Mouse (Mus musculus) frontal cortex, adult 2 months (tissue): ENCODE data around the gene Abcc12. TPM values are rescaled to one million over a fixed set of nuclear protein-coding genes. Genes with fewer than 3 reads are reported as not detected.

ENCODE experiments used
- DNase-seq, 2 experiments: peaks; one replicate each; pipeline ENCODE4 v3.0.0; 2022; ENCODE audit warnings: low spot score in 1 of 2; ENCODE audit errors: extremely low spot score in 1 of 2
- polyA plus RNA-seq: library from polyadenylated mRNA; depleted of rRNA; stranded (reverse); fragments of >200 nt; gene quantifications from 2 replicates; pipeline ENCODE4 v1.2.3, GENCODE M21; 2012

The Abcc12 gene
- polyA plus RNA-seq, 1 experiment: 1.1 TPM

DNA sequence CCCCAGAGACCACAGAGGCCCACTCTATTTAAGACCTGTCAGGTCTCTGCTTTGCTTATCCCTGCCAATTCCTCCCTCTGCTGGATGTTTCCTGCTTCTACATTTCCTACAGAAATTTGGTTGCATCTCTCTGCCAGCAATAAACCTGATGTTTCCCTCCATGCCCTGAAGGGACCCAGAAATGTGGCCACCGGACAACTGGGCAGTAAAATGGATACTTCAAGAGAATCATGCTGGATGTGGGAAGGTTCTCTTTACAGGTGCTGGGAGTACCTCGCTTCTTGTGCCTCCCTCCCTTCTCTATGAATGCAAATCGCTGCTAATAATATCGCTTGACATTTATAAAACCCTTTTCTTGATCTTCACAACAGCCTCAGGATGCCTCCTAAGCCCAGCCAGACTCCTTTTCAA lies 1.4 kb upstream of the Abcc12 start:
- DNase-seq: peak in 1 of 2 experiments; percentile 52

DNA sequence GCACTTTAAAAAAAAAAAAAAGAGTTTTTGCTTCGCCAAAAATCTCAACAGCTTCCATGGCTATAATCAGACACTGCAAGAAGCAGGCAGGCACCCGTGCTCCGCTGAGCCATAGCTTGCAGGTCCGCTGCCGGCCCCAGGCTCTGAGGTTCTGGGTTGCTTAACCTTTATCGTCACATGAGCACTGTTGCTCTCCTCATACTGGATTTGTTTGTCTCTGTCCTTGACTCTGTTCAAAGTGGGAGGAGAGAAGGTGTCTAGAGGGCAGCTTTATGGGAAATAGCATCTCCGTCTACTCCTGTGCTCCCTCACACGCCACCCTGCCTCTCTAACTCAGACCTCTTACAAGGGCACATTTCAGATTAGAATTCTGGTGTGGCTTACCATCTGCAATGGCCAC lies 1.8 kb downstream of the Abcc12 start:
- no peak for DNase-seq

DNA sequence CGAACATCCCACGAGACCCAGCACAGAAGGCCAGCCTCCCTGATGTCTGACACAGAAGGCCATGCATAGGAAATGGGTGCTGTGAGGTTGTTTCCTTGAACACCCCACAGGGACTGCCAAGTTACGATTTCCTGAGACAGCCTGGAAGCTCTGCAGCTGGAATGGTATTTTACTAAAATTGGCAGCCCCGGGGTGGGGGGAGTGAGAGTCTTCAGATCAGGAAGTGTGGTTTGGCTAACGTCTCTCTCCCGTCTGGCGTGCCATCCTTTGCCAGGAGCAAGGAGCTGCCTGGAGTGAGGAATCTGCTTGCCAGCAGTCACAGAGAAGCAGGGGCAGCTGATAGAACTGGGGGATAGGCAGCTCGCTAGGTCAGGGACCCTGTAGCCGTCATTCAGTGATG lies 2.4 kb downstream of the Abcc12 start:
- DNase-seq: peak; percentile 69 to 78

DNA sequence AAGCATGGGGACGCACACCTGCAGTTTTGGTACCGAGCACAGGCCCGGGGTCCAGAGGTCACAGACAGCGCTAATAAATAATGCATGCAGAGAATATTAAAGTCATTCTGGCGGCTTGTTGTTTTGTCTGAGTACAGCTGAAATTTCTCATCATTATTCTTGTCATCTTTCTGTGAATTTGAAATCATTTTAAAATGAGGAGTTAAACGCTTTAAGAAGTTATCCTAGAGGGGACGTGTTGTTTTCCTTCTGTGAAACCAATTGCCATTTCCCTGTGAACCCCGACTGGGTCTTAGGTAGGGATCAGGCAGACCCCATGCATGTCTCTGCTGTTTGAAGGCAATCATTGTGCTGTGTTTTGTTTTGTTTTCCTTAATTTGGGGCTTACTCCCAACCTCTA lies 2.9 kb downstream of the Abcc12 start:
- DNase-seq: no peak

DNA sequence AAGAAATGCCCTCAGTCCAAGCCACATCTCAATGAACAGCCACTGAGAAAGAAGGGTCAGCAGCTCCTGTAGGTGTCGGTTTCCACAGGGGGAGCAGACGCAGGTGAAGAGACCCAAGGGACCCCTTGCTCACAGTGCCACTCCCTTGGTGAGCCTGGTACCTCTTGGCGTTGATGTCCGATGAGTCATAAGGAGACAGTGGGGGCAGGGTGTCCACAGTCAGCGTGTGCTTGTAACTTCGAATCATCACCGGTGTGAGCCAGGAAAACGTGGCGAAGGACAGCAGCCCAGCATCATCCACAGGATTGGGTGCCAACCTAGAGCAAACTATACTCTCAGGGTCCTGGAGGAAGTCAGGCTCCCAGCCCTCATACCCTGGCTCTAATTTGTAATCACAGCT lies 16.8 kb downstream of the Abcc12 start:
- DNase-seq: no peak

DNA sequence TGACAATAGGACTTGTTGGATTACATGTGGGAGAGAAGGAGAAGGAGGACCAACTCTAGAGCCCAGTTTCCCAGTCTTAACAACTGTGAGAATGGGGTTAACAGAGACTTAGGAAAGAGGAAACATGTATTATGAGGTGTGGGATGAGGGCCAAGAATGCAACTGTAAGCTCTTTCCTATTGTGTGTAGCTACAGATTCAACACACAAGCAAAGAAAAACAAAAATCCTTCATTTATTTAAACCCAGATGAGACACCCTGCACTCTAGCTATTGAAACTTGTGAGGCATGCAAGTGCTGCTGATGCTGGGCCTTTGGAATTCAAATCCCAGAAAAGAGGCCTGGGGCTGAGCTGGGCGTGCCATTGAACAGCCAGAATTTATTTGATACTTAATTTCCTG lies 18.7 kb downstream of the Abcc12 start:
- no peak for DNase-seq

DNA sequence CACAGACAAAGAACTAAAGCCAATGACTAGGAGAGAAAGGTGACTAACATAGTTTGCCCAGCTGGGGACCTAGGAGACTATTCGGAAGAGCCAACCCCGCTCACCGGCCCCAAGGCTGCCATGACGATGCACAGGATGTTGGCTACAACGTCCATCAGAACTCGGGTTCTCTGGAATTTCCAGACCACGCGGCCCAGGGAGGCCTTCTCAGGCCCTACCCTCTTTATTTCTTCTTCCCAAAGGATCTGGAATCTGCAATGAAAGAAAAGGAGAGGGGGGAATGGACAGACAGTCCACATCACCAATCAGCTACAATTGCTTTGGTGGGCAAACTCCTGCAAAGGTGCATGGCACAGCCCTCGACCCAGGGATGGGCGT lies 19.8 kb downstream of the Abcc12 start:
- DNase-seq: no peak

DNA sequence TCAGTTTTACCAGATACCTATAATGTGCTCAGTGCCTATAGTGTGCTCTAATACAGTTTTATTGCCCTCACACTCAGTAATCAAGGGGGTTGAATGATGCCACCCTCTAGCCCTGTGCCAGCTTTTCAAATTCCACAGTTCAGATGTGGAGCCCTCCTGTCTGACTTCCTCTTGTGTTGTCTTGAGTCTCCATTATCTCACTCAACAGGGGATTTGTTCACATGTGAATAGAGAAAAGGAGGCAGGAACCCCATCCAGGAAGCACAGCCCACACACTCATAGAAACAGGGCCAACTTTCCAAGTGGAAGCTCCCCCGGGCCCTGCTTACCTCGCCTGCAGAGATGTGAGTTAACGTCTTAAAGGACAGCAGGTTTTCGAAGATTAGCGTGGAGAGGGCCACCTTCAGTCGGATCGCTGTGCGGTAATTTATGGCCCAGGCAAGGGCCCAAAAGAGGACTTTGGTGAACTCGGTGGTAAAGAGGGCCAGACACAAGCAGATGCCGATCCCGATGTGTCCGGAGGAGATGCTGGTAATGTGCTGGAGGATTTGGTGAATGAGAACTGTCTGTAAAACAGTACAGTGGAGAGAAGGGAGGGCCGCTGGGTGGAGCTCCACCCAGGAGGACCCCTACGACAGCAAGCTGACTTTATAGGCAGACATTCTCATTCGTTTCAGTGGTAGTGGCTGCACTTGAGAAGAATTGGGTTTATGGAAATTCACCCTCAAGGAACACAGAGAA lies 20.4 kb downstream of the Abcc12 start:
- DNase-seq: no peak

DNA sequence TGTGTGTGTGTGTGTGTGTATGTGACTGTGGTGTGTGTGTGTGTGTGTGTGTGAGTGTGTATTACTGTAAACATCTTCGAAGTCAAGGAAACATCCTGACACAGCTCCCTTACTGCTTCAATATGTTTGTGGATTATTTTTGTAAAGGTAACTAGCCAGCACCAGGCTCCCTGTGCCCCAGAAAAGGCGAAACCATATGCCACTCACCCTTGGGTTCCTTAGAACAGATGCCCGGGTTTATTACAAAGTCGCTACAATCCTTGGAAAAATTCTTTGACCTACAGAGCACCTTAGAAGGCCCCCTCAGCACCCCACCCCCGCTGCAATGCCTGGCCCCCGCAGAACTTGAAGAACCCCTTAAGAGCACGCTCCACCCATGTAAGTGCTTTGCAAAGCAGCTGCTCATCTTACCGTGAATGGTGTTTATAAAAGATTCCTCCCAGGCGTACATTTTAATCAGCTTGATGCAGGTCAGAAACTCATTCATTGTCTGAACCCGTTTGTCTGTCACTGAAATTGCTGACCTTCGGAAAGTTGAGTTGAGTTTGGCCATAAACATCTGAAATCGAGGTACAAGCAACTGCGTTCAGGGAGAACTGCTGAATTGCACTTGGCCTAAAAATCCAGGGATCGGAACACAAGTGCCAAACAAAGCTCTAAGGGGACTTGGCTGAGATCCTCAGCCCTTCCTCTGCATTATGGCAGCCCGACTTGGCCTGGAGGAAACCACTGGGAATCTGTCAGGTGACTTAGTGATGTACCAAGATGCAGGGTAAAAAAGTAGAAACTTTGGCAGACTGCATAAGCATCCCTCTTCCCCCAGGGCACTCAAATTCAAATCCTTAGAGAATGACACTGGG lies 23.1 kb downstream of the Abcc12 start:
- no peak for DNase-seq

DNA sequence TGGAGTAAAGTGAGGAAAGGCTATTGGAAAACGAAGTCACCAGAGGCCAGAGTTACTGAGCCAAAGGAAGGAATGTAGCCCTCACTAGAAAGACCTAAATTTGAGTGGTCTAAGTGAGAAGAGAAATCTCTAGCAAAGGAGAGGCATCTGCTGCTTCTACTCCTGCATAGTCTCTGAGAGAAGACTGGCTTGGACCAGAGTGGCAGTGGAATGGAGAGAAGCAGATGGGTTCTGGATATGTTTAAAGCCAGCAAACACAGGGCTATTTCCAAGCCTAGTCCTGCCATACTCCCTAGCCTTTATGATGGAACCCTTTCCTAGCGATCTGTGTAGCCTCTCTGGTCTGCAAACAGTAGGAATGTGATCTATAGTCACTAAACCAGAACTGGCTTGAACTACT lies 24.9 kb downstream of the Abcc12 start:
- DNase-seq: no peak

DNA sequence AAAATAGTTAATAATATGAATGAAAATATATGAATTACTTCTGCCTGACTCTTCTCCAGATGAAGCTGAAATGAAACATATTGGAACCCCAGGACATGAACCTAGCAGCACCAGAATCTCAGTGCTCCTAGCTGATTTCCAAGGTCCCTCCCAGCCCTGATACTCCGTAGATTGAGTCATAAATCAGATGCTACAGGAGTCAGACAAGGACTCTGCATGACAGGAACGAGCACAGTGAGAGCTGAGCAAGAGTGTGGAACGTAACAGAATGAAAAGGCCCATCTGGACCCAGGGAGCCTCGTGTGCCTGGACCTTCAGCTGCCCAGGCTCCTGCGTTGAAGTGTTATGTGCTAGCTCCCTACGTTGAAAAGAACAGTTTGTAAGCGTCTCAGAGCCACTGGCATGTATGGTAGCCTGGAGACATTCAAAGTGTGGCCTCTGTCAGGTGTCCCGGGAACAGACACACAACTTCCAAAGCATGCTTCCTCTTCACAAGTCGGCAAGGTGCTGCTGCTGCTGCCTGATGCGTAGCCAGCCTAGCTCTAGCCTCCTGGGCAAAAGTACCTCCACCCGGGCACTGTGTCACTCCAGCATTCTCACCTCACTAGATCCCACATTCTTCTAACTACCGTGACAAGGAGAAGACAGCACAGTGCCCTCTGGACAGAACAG lies 26.1 kb downstream of the Abcc12 start:
- DNase-seq: no peak

DNA sequence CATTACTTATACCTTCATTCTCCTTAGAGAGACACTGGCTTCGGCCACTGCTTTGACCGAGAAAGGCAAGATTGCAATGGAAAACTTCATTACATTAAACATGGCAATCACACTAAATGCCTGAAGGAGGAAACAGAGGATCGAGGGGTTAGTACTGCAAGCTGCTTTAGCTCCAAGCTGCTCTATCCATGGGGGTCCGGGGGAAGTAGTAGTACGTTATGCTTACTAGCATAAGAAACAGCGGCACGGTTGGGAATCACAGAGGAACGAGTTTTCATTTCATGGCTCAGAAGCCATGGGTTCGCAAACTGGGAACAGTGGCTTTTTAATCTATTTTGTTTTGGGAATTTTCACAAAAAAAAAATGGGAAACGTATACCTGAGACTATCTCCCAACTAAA lies 30.0 kb downstream of the Abcc12 start:
- no peak for DNase-seq

DNA sequence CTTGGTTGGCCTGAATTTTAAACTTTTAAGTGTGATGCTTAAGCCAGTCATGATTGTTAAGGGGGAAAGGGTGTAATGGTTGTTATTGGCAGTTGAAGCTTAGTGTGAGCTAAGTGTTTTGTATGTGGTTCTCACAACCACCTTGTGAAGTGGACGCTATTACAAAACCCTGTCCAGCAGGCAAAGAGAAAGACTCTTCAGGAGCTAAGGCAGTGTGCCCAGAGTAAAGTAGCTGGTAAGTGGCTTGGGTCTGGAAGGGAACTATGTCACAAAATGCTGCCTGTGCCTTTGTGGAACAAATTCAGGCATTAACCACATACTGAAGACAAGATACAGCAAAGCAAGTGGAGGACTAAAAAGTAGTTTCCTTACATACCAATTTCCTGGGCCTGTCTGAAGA lies 34.5 kb downstream of the Abcc12 start:
- DNase-seq: no peak

DNA sequence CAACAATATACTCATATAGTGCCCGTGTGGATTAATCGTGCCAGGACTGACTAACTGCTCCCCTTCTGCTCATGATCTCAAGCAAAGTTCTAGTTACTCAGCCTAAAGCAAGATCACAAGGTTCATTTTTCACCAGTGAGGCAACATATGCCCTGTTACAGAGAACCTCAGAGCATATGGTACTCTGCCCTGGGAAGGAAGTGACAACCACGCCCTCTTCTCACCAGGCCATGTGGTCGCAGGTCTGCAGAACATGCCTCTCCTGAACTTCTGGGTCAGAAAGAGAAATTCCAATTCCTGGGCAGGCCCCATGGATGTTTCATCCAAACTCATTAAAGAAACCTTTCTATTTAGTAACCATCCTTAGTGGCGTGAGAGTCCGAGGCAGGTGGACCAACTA lies 39.6 kb downstream of the Abcc12 start:
- no peak for DNase-seq

DNA sequence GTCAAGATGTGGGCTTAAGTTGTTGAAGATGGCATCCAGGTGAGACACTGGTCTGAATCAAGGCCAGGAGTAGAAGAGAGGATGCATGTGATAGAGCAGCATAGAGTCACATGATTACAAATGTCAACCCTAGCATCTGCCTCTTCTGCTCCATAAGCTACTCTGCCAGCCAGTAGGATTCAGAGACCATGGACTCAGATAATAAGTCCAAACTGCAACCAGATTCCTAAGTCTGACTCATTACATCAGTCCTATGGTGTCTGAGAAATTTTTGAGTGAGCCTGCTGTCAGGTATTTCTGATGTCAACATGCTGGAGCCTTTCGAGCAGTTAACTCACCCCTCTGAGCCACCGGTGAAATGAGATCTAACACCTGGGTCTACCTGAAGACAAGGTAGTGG lies 40.1 kb downstream of the Abcc12 start:
- DNase-seq: no peak

DNA sequence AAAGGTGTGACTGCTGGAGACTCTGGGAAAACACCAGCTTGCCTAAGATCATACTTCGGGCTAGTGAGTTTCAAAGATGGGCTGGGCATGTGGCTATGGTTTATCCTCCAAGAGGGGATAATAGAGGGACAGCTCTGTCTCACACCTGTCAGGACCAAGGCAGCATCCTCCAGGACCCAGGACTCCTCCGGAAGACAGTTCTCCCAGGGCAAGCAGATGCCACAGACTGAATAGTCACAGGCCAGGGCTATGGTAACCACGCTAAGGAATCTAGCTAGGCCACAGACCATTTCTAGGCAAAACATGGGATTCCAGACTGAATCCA lies 43.9 kb downstream of the Abcc12 start:
- no peak for DNase-seq

DNA sequence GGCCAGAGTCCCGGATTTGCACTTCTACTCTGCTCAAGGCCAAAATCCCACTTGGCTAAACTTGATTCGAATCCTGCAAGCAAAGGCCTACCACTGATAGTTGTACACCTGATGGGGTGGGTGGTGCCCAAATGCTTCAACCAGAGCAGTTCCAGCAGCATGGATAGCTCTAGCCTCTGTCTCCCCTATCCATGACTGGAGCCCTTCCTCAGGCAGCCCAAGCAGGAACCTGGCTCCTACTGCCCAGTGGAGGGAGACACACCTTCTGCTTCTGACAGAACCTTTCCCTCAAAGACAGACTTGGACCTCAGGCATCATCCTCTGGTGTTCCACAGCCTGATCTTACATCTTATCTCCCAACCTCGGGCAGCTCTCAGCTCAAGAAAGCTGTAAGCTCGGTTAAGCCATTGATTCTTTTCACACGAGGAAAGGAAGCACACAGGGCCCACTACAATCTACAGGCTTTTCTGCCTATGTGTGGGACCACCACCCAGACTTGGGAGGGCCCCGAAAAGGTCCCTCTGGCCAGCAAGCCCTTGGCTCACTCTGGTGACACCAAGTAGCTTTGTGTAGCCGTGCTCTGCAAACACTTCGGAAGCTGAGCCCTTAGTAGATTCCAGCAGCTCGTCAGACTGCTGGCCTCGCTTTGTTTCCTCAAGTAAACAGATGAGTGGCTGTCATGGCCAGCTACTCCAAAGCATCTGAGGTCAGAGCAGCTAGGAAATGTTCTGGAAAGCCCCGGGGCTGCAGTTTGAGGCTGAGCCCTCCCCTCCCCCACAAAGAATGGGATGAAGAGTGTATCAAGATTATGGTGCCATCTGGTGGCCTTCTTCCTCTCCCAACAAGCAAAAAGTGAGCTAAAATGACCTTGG lies 44.5 kb downstream of the Abcc12 start:
- peak; percentile 59 to 92 for DNase-seq

DNA sequence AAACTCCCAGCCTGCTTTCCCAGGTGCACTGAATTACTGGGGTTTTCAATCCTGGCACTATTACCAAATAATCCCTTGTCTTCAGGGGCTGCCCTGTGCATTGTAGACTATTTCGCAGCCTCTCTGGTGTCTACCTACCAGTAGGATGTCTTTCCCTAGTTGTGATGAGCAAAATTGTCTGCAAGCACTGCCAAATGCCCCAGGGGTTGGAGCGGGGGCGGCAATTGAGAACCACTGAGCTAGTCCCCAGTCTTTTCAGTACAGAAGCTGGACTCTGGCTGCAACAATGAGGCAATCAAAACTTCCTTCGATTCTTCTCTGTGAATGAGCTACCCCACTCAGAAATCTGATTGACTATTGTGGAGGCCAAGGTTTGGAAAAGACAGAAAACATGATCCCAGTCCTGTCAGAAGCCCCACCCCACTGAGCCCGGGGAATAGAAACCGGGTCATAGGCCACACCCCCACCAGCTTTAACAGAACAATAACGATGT lies 45.4 kb downstream of the Abcc12 start:
- no peak for DNase-seq

DNA sequence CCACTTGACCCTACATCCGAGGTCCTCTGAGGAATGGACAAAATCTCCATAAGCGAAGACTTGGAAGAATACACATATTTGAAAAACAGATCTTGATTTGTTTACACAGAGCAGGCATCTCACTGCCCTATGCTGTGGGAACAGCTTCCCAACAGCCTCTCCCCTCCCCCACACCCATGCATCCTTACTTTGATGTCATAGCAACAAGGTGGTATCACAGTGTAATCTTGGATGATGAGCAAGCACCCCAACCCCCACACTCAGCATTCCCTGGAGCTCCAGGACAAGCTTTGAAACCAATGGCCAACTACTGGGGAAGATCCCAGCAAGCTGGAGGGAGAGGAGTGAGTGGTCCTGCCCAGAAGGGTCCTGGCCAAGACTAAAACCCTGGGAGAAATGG lies 50.8 kb downstream of the Abcc12 start:
- no peak for DNase-seq

DNA sequence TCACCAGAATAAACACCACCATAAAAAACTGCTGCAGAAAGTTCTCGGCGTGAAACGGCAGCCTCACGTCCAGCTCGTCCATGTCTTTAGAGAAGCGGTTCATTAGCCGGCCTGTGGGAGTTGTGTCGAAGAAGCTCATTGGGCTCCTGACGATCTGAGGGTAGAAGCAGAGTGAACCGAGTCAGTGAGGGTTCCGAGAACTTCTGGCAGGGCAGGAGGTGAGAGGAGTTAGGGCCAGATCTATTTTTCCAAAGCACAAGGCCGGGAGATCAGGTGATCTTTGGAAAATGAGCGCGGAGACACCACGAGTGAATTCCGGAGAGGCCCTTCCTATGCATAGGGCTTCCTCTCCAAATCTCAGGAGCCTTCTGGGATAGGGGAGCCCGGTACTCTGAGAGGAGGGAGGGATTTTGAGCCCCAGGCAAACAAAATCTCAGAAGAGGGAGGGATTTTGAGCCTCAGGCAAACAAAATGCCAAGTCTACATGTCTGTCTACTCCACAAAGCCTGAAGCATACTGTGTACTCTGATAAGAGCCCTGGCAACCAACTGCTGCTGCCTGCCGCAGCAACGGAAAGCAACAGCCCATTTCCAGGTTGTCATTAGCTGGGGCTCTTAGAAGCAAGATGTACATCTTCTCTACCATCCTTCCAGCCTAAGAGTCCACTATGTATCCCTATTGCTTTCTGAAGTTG lies 53.0 kb downstream of the Abcc12 start:
- no peak for DNase-seq
